Mouse (Mus musculus) lung, embryonic 15.5 days (tissue): Measurements from ENCODE around the gene Gosr1. TPM values are rescaled to one million over a fixed set of nuclear protein-coding genes. Genes with fewer than 3 reads are reported as not detected.
"Not testable (repeated sequence)": the region's sequence is repeated elsewhere in the genome, so short reads cannot be mapped to it uniquely, and the experiment has no call there.

Experiments used
- ATAC-seq: fragments of 200-750 bp; cut with Nextera tagmentation; 2 replicates; pipeline ENCODE4 v1.8.0; 2017; ENCODE audit warnings: moderate number of reproducible peaks, borderline replicate concordance; ENCODE audit not compliant: low FRiP score, low TSS enrichment; ENCODE audit errors: extremely low read depth
- H3K27ac ChIP-seq: fragments of 300-500 bp; sonication (generic); 2 replicates; pipeline ENCODE4 v1.5.1; 2015; ENCODE audit warnings: moderate library complexity, mild to moderate bottlenecking, inconsistent platforms
- H3K27me3 ChIP-seq: fragments of 300-500 bp; sonication (generic); 2 replicates; pipeline ENCODE4 v1.6.1; 2015; ENCODE audit warnings: inconsistent platforms
- H3K36me3 ChIP-seq: fragments of 300-500 bp; sonication (generic); 2 replicates; pipeline ENCODE4 v1.6.1; 2015; ENCODE audit warnings: inconsistent platforms
- H3K4me1 ChIP-seq: fragments of 300-500 bp; sonication (generic); 2 replicates; pipeline ENCODE4 v1.6.1; 2015; ENCODE audit warnings: inconsistent platforms
- H3K4me2 ChIP-seq: fragments of 300-500 bp; sonication (generic); 2 replicates; pipeline ENCODE4 v1.6.1; 2015; ENCODE audit warnings: inconsistent platforms, mild to moderate bottlenecking, moderate library complexity
- H3K4me3 ChIP-seq: fragments of 300-500 bp; sonication (generic); 2 replicates; pipeline ENCODE4 v1.5.1; 2015; ENCODE audit warnings: mild to moderate bottlenecking, inconsistent platforms
- H3K9ac ChIP-seq: fragments of 300-500 bp; sonication (generic); 2 replicates; pipeline ENCODE4 v1.6.1; 2015; ENCODE audit warnings: inconsistent platforms
- H3K9me3 ChIP-seq: fragments of 300-500 bp; sonication (generic); 2 replicates; pipeline ENCODE4 v1.6.1; 2016; ENCODE audit warnings: inconsistent platforms
- whole genome bisulfite sequencing: fragments of 180-500 bp; shearing (Covaris S2); methylation state at CpG from one replicate; pipeline ENCODE4 v1.1.7; 2015; 5-methylcytosine and 5-hydroxymethylcytosine counted together
- polyA plus RNA-seq: library from polyadenylated mRNA; unstranded; fragments of >200 nt; fragmentation: Nextera tagmentation; extraction: Ambion mirVana; gene quantifications from 2 replicates; pipeline ENCODE4 v1.2.1, GENCODE M21; 2015

The Gosr1 gene
- 24.1 and 26.6 TPM in 2 replicates for polyA plus RNA-seq

DNA sequence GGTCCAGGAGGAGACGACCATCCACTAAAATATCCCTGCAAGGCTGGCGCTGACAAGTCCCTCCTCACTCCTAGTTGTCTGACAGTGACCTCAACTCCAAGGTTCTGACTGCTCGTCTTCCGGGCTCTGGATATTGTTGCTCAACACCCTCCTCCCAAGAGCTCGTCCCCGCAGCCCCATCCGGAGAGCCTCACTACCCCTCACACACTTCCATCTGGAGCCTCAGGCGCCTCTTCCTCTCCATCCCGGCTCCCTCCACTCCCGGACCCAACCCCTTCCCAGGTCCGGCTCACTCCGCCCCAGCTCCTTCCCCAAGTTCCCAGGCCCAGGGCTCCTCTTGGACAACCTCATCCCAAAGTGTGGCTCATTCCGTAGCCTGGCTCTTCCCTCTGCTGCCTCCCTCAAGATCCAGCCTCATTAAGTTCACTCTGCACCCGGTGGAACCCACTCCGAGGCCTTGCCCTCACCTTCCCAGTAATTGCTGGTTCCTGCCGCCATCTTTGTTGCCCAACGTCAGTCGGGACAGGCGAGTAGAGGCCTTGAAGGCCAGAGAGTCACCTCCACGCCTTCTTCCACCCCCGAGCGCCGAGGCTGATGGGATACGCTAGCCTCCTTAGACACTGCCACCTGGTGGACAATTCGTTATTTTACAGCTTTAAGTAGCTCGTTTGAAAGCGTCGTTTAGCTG lies at the start of gene Gosr1:
Gene Gosr1, minus strand, starts transcription at position 527 of the 688 bp plus-strand sequence.
- peaks cover 24% of the 10 kb centered on the region for H3K36me3 ChIP-seq
- peak within 1 kb of the TSS; percentile 74 for H3K4me2 ChIP-seq
- H3K4me3 ChIP-seq = peak within 1 kb of the TSS; percentile 70
- no peaks in the 10 kb centered on the region; the same call in 1 of the 2 replicates for H3K27me3 ChIP-seq
- under 1% methylated on average over 28 of the region's 28 CpGs for WGBS
- peaks cover 3% of the 10 kb centered on the region; the same call in 1 of the 2 replicates for H3K4me1 ChIP-seq
- ATAC-seq = peak; percentile 99
- peak within 1 kb of the TSS; percentile 30 for H3K27ac ChIP-seq
- H3K9me3 ChIP-seq = no peaks in the 10 kb centered on the region
- peak within 1 kb of the TSS; percentile 85 for H3K9ac ChIP-seq

DNA sequence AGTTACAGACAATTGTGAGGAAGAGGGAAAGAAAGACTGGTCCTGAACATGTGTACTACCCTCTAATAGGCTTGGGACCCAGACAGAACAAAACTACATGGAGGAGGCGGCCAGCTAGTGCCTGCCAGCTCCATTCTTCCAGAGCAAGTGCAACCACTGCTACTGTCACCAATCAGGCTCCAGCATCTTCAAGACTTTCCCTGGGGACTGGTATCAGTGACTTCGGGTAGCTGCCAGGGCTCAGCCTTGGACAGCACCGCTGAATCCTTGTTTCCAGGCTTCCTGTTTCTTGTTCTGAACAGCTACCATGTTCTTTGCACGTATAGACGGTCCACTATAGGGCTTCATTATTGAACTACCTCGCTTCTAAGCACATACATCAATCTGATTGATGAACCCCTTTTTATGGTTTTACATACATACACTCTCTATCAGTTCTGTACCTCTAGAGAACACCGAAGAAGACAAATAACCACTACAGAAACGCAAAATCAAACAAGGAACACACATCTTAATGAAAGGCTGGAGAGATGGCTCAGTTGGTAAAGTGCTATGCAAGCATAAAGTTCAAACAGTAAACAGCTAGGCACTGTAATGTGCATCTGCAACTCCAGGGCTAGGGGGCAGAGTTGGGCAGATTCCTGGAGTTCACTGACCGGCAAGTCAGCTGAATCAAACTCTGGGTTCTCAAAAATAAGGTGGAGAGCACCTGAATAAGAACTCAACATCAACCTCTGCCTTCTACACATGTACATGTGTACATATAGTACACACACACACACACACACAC lies 47.5 kb upstream of the Gosr1 start:
- H3K27me3 ChIP-seq = no peaks in the 10 kb centered on the region
- WGBS = 82% methylated on average over 9 of the region's 9 CpGs
- no peak overlapping the region for H3K27ac ChIP-seq
- H3K9ac ChIP-seq = no peak overlapping the region
- peaks cover 41% of the 10 kb centered on the region for H3K36me3 ChIP-seq
- 0 out of 2 replicates have a peak, but pooled peaks cover 5% of the 10 kb centered on the region for H3K4me1 ChIP-seq
- H3K4me2 ChIP-seq = no peak overlapping the region
- H3K9me3 ChIP-seq = no peaks in the 10 kb centered on the region
- ATAC-seq = no peak
- H3K4me3 ChIP-seq = no peak overlapping the region

DNA sequence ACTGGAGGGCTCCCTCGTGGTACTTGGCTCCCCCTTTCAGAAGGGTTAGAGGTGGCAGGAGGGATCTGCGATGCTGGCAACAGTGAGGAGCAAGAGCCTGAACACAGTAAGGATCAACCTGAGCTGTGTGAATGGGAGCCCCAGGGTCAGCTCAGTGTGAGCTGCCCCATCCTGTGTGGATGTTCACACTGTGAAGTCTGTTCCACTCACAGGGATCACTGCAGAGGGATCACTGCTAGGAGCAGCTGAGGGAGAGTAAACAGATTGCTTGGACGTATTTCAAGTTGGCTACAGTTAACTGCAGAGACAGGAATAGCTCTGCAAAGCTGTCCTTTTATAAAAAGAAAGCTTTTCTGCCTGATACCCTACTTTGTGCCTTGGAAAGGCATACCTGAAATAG lies 46.1 kb upstream of the Gosr1 start:
- WGBS = 46% methylated on average over 3 of the region's 3 CpGs
- Histone ChIP-seq H3K9me3 (no peaks in the 10 kb centered on the region), H3K27me3 (no peaks in the 10 kb centered on the region), H3K4me2 (no peak overlapping the region), H3K9ac (no peak overlapping the region), H3K4me1 (0 out of 2 replicates have a peak, but pooled peaks cover 5% of the 10 kb centered on the region), H3K36me3 (peaks cover 53% of the 10 kb centered on the region), H3K27ac (no peak overlapping the region), H3K4me3 (no peak overlapping the region)
- no peak for ATAC-seq

DNA sequence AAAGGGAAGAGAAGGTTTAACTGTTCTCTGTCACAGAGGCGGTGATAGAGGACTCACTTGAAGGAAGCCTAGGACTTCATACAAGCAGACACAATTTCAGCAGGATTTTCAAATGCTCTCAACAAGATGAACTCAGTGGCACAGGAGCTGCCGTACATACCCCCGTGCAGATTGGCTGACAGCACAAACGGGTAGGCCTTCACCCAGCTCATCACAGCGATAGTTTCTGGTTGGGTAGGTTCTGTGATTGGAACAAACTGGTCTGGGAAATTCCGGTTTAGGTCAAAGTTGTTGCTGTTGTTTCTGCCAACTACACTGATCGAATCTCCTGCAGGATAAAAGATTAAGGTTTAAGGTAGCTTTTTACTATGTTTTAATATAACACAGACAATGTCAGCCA lies 45.2 kb upstream of the Gosr1 start:
- H3K9me3 ChIP-seq = no peaks in the 10 kb centered on the region
- H3K4me3 ChIP-seq = no peak overlapping the region
- no peaks in the 10 kb centered on the region for H3K27me3 ChIP-seq
- no peak overlapping the region for H3K9ac ChIP-seq
- ATAC-seq = no peak
- peaks cover 53% of the 10 kb centered on the region for H3K36me3 ChIP-seq
- H3K27ac ChIP-seq = no peak overlapping the region
- no peak overlapping the region for H3K4me2 ChIP-seq
- 0 out of 2 replicates have a peak, but pooled peaks cover 5% of the 10 kb centered on the region for H3K4me1 ChIP-seq
- WGBS = 91% methylated on average over 7 of the region's 7 CpGs

DNA sequence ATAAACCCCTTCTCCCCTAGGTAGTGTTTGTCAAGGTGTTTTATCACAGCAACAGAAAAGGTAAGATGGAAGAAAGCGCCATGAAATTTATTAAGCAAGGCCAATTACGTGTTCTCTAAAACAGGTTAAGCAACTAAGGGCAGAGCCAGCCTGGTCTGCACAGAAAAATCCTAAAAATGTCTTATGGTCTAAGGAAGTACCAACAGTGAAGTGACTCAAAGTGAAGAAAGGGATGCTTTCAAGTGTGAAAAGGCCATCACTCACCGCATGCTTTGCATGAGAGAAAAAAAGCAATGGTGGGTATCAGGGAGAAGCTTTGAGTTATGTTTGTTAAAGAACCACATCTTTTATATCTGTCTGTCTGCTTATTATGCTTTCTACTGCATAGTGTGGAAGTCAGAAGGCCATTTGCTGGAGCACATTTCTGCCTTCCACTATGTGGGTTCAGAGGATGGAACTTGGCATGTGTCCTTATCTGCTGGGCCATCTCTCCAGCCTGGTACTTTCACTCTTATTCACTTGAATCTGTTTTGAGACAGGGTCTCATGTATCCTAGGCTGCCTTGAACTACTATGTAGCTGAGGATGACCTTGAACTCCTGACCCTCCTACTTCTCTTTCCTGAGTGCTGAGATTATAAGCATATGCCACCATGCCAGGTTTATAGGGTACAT lies 43.8 kb upstream of the Gosr1 start:
- Histone ChIP-seq H3K9ac (no peak overlapping the region), H3K27me3 (no peaks in the 10 kb centered on the region), H3K9me3 (no peaks in the 10 kb centered on the region), H3K4me1 (0 out of 2 replicates have a peak, but pooled peaks cover 5% of the 10 kb centered on the region), H3K27ac (no peak overlapping the region), H3K4me3 (no peak overlapping the region), H3K36me3 (peaks cover 53% of the 10 kb centered on the region), H3K4me2 (no peak overlapping the region)
- WGBS = 86% methylated on average over 3 of the region's 3 CpGs
- no peak for ATAC-seq

DNA sequence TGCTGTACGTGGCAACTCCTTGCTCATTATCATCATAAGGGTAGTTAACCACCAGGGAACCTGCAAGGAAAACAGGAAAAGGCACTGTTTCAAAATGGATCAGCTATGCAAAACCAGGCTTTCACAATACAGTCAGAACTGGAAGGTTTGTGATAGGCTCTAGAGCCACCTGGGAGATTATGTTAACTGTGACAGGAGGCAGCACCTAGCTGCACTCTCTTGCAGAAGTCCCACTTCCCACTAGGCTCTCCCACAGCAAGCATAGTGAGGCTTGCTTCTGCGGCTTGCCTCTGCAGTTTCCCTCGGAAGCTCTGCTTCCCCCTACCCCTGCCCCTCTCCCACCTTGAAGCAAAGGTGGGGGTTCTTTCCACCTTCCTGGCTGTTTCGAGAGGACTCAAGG lies 42.6 kb upstream of the Gosr1 start:
- Histone ChIP-seq H3K4me1 (0 out of 2 replicates have a peak, but pooled peaks cover 5% of the 10 kb centered on the region), H3K27ac (no peak overlapping the region), H3K9ac (no peak overlapping the region), H3K27me3 (no peaks in the 10 kb centered on the region), H3K9me3 (no peaks in the 10 kb centered on the region), H3K36me3 (peaks cover 59% of the 10 kb centered on the region), H3K4me2 (no peak overlapping the region), H3K4me3 (no peak overlapping the region)
- 71% methylated on average over 4 of the region's 4 CpGs for WGBS
- ATAC-seq = no peak

DNA sequence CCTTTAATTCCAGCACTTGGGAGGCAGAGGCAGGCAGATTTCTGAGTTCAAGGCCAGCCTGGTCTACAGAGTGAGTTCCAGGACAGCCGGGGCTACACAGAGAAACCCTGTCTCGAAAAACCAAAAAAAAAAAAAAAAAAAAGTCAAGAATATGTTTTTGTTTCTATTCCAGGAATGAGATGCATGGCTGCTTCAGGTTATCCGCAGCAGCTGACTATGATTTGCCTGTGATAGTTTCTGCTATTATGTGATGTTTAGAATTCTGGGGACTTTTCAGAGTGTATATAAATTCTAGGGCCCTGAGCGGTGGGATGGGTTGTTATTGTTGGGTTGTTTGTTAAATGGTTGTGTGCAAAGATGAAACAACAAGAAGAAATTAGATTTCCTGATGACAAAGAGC lies 41.7 kb upstream of the Gosr1 start:
- not testable (repeated sequence) for H3K9ac ChIP-seq, H3K9me3 ChIP-seq, H3K27ac ChIP-seq, H3K4me3 ChIP-seq, ATAC-seq, H3K27me3 ChIP-seq, H3K4me2 ChIP-seq, H3K4me1 ChIP-seq
- H3K36me3 ChIP-seq = peaks cover 53% of the 10 kb centered on the region
- 87% methylated on average over 4 of the region's 4 CpGs for WGBS

DNA sequence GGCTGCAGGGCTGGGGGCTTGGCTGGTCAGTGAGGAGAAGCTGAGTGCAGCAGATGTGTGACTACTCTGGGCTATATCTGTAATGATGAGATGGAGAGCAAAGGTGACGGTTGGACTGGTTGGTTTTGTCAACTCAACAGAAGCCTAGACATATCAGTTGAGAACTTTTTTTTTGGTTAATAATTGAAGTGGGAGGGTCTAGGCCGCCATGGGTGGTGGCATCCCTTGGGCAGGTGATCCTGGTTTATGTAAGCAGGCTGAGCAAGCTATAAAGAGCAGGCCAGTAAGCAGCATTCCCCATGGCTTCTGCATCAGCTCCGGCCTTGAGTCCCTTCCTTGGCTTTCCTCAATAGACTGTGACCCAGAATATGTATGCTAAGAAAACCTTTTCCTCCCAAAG lies 39.9 kb upstream of the Gosr1 start:
- H3K4me2 ChIP-seq = no peak overlapping the region
- no peaks in the 10 kb centered on the region for H3K9me3 ChIP-seq
- peaks cover 62% of the 10 kb centered on the region for H3K36me3 ChIP-seq
- no peak overlapping the region for H3K4me3 ChIP-seq
- H3K4me1 ChIP-seq = no peaks in the 10 kb centered on the region
- H3K27me3 ChIP-seq = no peaks in the 10 kb centered on the region
- H3K9ac ChIP-seq = no peak overlapping the region
- no peak overlapping the region for H3K27ac ChIP-seq
- ATAC-seq = no peak
- WGBS = 81% methylated on average over 3 of the region's 3 CpGs

DNA sequence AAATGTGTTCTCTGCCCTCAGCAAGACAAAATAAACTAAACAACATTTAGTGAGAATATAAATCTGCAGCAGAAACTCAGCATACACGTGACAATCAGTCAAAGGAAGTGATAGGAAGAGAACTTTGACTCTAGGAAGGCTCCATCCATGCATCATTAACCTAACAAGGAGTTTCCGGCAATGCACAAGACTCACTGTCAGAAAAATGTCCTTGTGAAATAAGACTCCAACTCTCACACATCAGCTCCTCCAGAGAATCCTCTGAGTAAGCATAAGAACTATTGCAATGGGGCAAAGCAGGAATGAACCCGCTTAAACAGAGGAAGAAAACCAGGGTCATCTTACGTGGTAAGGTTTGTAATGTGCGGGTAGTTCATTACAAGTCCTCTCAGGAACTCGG lies 33.9 kb upstream of the Gosr1 start:
- WGBS = 83% methylated on average over 6 of the region's 6 CpGs
- Histone ChIP-seq H3K27ac (no peak overlapping the region), H3K4me1 (no peaks in the 10 kb centered on the region)

DNA sequence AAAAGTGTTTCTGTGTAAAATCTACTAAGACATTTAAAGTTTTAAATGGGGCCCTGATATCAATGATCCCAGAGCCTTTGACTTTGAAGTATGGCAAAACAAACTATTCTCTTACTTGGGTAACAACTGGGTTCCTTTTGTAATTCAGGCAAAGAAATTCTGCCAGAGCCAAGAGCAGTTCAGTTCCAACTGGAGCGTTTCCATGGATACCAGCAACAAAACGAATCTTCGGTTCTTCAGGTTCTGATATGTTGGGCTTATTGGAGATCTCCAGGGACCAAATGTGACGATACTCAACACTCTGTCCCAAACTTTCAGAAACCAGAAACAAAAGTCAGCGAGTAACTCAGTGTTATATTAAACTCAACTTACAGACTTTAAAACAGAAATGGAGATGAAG lies 31.9 kb upstream of the Gosr1 start:
- Histone ChIP-seq H3K9ac (no peak overlapping the region), H3K4me2 (no peak overlapping the region), H3K4me3 (no peak overlapping the region), H3K9me3 (no peaks in the 10 kb centered on the region), H3K27ac (no peak overlapping the region), H3K4me1 (no peaks in the 10 kb centered on the region), H3K27me3 (no peaks in the 10 kb centered on the region), H3K36me3 (peaks cover 70% of the 10 kb centered on the region)
- ATAC-seq = no peak
- 90% methylated on average over 5 of the region's 5 CpGs for WGBS

More for the DNA sequence above, 33.9 kb upstream of the Gosr1 start:
- H3K4me2 ChIP-seq = no peak overlapping the region
- ATAC-seq = no peak
- no peak overlapping the region for H3K9ac ChIP-seq
- peaks cover 64% of the 10 kb centered on the region for H3K36me3 ChIP-seq
- no peaks in the 10 kb centered on the region for H3K9me3 ChIP-seq
- no peaks in the 10 kb centered on the region for H3K27me3 ChIP-seq
- H3K4me3 ChIP-seq = no peak overlapping the region

DNA sequence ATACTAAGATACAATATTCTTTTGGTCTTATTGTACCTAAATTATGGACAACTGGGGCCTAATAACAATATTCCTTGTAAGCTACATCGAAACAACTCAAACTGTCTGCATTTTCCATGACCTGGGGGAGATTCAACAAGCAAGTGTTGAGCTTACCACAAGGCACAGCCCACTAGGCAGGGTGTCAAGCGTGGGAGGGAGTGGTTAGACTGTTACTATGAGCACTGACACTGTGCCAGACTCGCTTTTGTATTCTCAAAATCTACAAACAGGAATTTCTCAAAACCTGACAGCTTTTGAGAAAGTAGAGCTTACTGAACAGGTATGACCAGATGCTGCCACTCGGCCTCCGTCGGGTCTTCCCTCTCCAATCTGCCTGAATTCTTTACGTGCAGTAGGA lies 28.0 kb upstream of the Gosr1 start:
- peaks cover 58% of the 10 kb centered on the region for H3K36me3 ChIP-seq
- no peak for ATAC-seq
- 81% methylated on average over 7 of the region's 7 CpGs for WGBS

DNA sequence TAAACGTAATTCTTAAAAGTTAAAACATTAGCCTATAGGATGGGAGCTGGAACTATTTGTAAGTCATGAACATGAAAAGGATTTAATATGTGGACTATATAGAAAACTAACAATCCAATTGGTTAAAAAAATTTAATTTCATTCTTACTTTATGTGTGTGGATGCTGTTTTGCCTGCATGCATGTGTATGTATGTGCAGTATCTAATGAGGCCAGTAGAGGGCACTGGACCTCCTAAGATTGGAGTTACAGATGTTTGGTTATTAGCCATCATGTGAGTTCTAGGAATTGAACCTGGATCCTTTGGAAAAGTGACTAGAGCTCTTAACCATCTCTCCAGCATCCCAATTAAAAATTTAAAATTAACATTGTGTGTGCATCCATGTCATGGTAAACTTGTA lies 25.9 kb upstream of the Gosr1 start:
- H3K4me3 ChIP-seq = no peak overlapping the region
- H3K9ac ChIP-seq = no peak overlapping the region
- H3K27ac ChIP-seq = no peak overlapping the region
- no peaks in the 10 kb centered on the region for H3K4me1 ChIP-seq
- ATAC-seq = no peak
- WGBS = 86% methylated on average over 1 of the region's 1 CpGs
- H3K4me2 ChIP-seq = no peak overlapping the region
- no peaks in the 10 kb centered on the region for H3K9me3 ChIP-seq
- H3K27me3 ChIP-seq = no peaks in the 10 kb centered on the region
- peaks cover 66% of the 10 kb centered on the region for H3K36me3 ChIP-seq

More for the DNA sequence above, 28.0 kb upstream of the Gosr1 start:
- Histone ChIP-seq H3K4me2 (no peak overlapping the region), H3K9me3 (no peaks in the 10 kb centered on the region), H3K9ac (no peak overlapping the region), H3K27me3 (no peaks in the 10 kb centered on the region), H3K4me1 (no peaks in the 10 kb centered on the region), H3K27ac (no peak overlapping the region), H3K4me3 (no peak overlapping the region)
